Comparison of ENCODE assay signal across 8 mouse cellular contexts in genomic region chr14:45993669-45994068, GRCm38 (mm10).
DNase-seq lines count a peak whose midpoint lies in the region; ATAC-seq lines count a peak whose summit lies in the region.

No protein-coding gene starts in this region.

- peak overlapping the region; percentile 2; the same call in 1 of the 2 replicates for H3K27ac ChIP-seq in intestine, embryonic 14.5 days (ENCODE audit: low read depth)
- no peak overlapping the region for H3K27ac ChIP-seq in intestine, embryonic 15.5 days

- ATAC-seq in intestine, embryonic 14.5 days (replicated peaks; ENCODE audit: low FRiP score, low TSS enrichment, low read depth), result no peak; the same call in 1 of the 2 replicates
- ATAC-seq in intestine, embryonic 15.5 days, result no peak

- H3K4me3 ChIP-seq in intestine, embryonic 14.5 days (ENCODE audit: low read depth, low read length), result no peak overlapping the region
- no peak overlapping the region for H3K4me3 ChIP-seq in intestine, embryonic 15.5 days (replicated peaks)

- intact Hi-C loops in heart, postnatal 25 days (cut with DNase I), result loop anchor here (1.0 to 5.0 kb wide), 4 partner anchors 394 to 731 kb away; no protein-coding TSS in a partner anchor
- intact Hi-C loops in left cerebral cortex, postnatal 10 days (cut with DNase I), result loop anchor here (5.0 to 10.0 kb wide), 3 partner anchors 401 to 729 kb away; partner anchors contain the start of gene Bmp4

- H3K4me1 ChIP-seq in intestine, embryonic 14.5 days (replicated peaks; ENCODE audit: control insufficient read depth, insufficient read depth, low read length), result peaks cover 21% of the 10 kb centered on the region
- peaks cover 12% of the 10 kb centered on the region for H3K4me1 ChIP-seq in intestine, embryonic 15.5 days (replicated peaks)

- no peak overlapping the region for H3K9ac ChIP-seq in intestine, embryonic 14.5 days (ENCODE audit: low read length)
- H3K9ac ChIP-seq in intestine, embryonic 15.5 days, result no peak overlapping the region

- DNase-seq in intestine, embryonic 14.5 days (ENCODE audit: low spot score), result peak; percentile 80
- DNase-seq in adrenal gland, adult 2 months, result peak; percentile 66
- peak; percentile 78 for DNase-seq in embryo, embryonic 11 days
- DNase-seq in heart, postnatal 25 days (ENCODE audit: low spot score), result peak; percentile 33
- DNase-seq in left cerebral cortex, postnatal 10 days (ENCODE audit: extremely low spot score in 1 of 2, low spot score in 2 of 2), result peak; percentile 66 to 69
- DNase-seq in ovary, postnatal 36 days (ENCODE audit: low spot score), result peak; percentile 64
- DNase-seq in B cell, adult 2 months, result no peak

- no peaks in the 10 kb centered on the region for H3K36me3 ChIP-seq in intestine, embryonic 14.5 days (ENCODE audit: control insufficient read depth, insufficient read depth, low read length)
- no peaks in the 10 kb centered on the region for H3K36me3 ChIP-seq in intestine, embryonic 15.5 days

- H3K9me3 ChIP-seq in intestine, embryonic 14.5 days (ENCODE audit: control insufficient read depth, low read length), result no peaks in the 10 kb centered on the region
- no peaks in the 10 kb centered on the region for H3K9me3 ChIP-seq in intestine, embryonic 15.5 days

- H3K27me3 ChIP-seq in intestine, embryonic 14.5 days (replicated peaks; ENCODE audit: control insufficient read depth, insufficient read depth, low read length), result no peaks in the 10 kb centered on the region
- H3K27me3 ChIP-seq in intestine, embryonic 15.5 days (replicated peaks), result no peaks in the 10 kb centered on the region

- H3K4me2 ChIP-seq in intestine, embryonic 14.5 days (ENCODE audit: low read length), result no peak overlapping the region
- H3K4me2 ChIP-seq in intestine, embryonic 15.5 days (replicated peaks), result no peak overlapping the region

- WGBS in intestine, embryonic 14.5 days, result 4% methylated on average over 3 of the region's 3 CpGs
- WGBS in intestine, embryonic 15.5 days, result 4% methylated on average over 3 of the region's 3 CpGs

Comparison
In these comparisons a context has a peak if more than half of its experiments do, and no peak if none do; other contexts are left out.
1. DNase-seq: peak in intestine, embryonic 14.5 days (single experiment), adrenal gland, adult 2 months (single experiment), embryo, embryonic 11 days (single experiment), heart, postnatal 25 days (single experiment), left cerebral cortex, postnatal 10 days (2 of 2) and ovary, postnatal 36 days (single experiment); none in B cell, adult 2 months (0 of 2).